Mouse (Mus musculus): ENCODE measurements at regions not wholly inside any gene's neighbourhood (a gene's known extent, or its start where the extent isn't known, plus 50 kb on each side); places are given as distances from the start of the nearest gene placed in this dataset.

- Histone ChIP-seq H3K9ac (ENCODE audit: low read length) (no peak overlapping the region), H3K9me3 (ENCODE audit: control insufficient read depth, low read length) (no peaks in the 10 kb centered on the region), H3K36me3 (ENCODE audit: control insufficient read depth, insufficient read depth, low read length) (no peaks in the 10 kb centered on the region), H3K4me2 (ENCODE audit: low read depth, low read length, severe bottlenecking) (no peak overlapping the region), H3K27me3 (ENCODE audit: control insufficient read depth, insufficient read depth, low read length) (no peaks in the 10 kb centered on the region), H3K27ac (ENCODE audit: low read depth, low read length) (no peak overlapping the region), H3K4me1 (replicated peaks; ENCODE audit: control insufficient read depth, insufficient read depth, low read length) (no peaks in the 10 kb centered on the region), H3K4me3 (ENCODE audit: low read depth, low read length) (no peak overlapping the region)
- ATAC-seq (replicated peaks; ENCODE audit: low FRiP score) (no peak), DNase-seq (ENCODE audit: low spot score) (no peak)
- WGBS: 74% methylated on average over 2 of the region's 2 CpGs
These were observed 416.6 kb downstream of the Adra2a start for GRCm38 (mm10) chr19:54460426-54461170.

DNA sequence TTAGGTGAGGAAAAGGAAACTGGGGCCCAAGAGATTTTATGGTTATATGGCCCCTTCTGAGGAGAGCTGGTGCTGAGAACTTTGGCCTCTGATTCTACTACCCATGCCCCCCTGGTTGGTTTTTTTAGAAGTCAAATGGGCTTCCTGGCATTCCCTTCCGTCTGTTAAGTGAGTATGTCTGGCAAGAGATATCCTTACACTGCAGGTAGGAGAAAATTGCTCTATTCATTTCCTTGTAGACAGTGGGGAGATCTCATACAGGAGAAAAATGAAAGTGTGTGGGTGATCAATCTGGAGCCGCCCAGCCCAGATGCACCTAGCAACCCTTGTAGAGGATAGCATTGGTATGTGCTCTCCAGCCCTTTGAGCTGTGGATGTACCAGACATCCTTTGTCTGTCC, 418.5 kb downstream of the Adra2a start:
- Histone ChIP-seq H3K4me2 (ENCODE audit: low read depth, low read length, severe bottlenecking) (no peak overlapping the region), H3K27me3 (ENCODE audit: control insufficient read depth, insufficient read depth, low read length) (no peaks in the 10 kb centered on the region), H3K9me3 (ENCODE audit: control insufficient read depth, low read length) (no peaks in the 10 kb centered on the region), H3K36me3 (ENCODE audit: control insufficient read depth, insufficient read depth, low read length) (no peaks in the 10 kb centered on the region), H3K9ac (ENCODE audit: low read length) (no peak overlapping the region), H3K27ac (ENCODE audit: low read depth, low read length) (no peak overlapping the region), H3K4me1 (replicated peaks; ENCODE audit: control insufficient read depth, insufficient read depth, low read length) (no peaks in the 10 kb centered on the region), H3K4me3 (ENCODE audit: low read depth, low read length) (no peak overlapping the region)
- WGBS: 94% methylated on average over 2 of the region's 2 CpGs
- DNase-seq (ENCODE audit: low spot score): no peak
- no peak for ATAC-seq (replicated peaks; ENCODE audit: low FRiP score)

DNA sequence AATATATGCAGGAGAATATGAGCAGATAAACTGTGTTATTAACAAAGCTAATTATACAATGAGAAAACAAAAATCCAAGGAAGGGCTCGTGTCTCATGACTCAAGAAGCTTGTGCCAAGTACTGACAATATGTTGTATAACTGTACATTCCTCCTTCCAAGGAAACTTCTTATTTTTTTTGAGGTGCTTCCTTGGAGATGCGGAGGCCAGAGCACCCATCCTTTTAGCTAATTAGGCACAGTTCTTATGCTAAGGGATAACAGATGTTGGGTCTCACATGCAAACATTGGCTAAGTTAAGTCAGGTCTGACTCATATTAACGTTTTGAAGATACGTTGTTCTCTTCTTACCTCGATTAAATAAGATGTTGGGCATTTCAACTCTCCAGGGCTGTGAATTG, 426.1 kb downstream of the Adra2a start:
- DNase-seq (ENCODE audit: low spot score): no peak
- 75% methylated on average over 5 of the region's 5 CpGs for WGBS
- no peak overlapping the region for H3K27ac ChIP-seq (ENCODE audit: low read depth, low read length)

DNA sequence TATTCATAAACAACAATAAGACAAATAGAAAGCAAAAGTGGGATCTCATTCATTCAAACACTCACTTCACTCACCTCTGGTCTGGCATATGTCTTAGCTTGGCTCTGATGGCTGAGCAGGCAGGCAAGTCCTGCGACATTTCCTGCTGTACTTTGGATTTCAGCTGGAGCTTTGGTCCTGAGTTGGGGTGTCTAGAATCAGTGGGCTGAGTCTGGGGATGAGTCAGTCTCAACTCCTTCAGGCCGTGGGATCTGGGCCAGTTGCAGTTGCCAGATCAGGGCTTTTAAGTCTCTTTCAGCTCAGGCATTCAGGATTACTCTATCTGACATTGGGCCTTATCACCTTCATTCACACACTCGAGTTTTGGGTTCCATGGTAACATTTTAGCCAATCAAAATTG, 454.1 kb downstream of the Adra2a start:
- Histone ChIP-seq H3K36me3 (ENCODE audit: control insufficient read depth, insufficient read depth, low read length) (no peaks in the 10 kb centered on the region), H3K27me3 (ENCODE audit: control insufficient read depth, insufficient read depth, low read length) (no peaks in the 10 kb centered on the region), H3K4me1 (replicated peaks; ENCODE audit: control insufficient read depth, insufficient read depth, low read length) (no peaks in the 10 kb centered on the region), H3K4me3 (ENCODE audit: low read depth, low read length) (no peak overlapping the region), H3K9me3 (ENCODE audit: control insufficient read depth, low read length) (no peaks in the 10 kb centered on the region), H3K27ac (ENCODE audit: low read depth, low read length) (no peak overlapping the region), H3K9ac (ENCODE audit: low read length) (no peak overlapping the region), H3K4me2 (ENCODE audit: low read depth, low read length, severe bottlenecking) (no peak overlapping the region)
- no peak for ATAC-seq (replicated peaks; ENCODE audit: low FRiP score)
- DNase-seq (ENCODE audit: low spot score): no peak
- WGBS: 70% methylated on average over 3 of the region's 3 CpGs

More for the DNA sequence above, 426.1 kb downstream of the Adra2a start:
- no peak overlapping the region for H3K4me3 ChIP-seq (ENCODE audit: low read depth, low read length)
- no peak overlapping the region for H3K9ac ChIP-seq (ENCODE audit: low read length)
- H3K9me3 ChIP-seq (ENCODE audit: control insufficient read depth, low read length): no peaks in the 10 kb centered on the region
- H3K4me2 ChIP-seq (ENCODE audit: low read depth, low read length, severe bottlenecking): no peak overlapping the region
- H3K4me1 ChIP-seq (replicated peaks; ENCODE audit: control insufficient read depth, insufficient read depth, low read length): no peaks in the 10 kb centered on the region
- no peaks in the 10 kb centered on the region for H3K36me3 ChIP-seq (ENCODE audit: control insufficient read depth, insufficient read depth, low read length)
- ATAC-seq (replicated peaks; ENCODE audit: low FRiP score): no peak
- H3K27me3 ChIP-seq (ENCODE audit: control insufficient read depth, insufficient read depth, low read length): no peaks in the 10 kb centered on the region

DNA sequence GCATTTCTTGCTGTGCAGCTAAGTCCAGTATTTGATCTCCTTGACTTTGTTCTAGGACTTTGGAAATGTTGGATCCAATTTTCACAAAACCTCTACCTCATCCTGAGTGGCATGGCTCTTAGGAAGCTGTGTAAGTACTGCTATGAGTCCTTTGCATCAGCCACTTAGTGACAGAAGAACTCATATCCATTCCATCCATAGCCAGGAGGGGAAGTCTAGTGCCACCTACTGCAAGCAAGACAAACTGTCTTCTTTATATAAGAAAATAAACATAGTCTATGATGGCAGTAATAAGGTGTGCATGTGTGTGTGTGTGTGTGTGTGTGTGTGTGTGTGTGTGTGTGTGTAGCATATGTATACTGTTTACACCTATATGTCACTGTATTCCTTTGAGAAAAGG, 489.9 kb downstream of the Adra2a start:
- Histone ChIP-seq H3K27ac (ENCODE audit: low read depth, low read length) (no peak overlapping the region), H3K4me3 (ENCODE audit: low read depth, low read length) (no peak overlapping the region), H3K36me3 (ENCODE audit: control insufficient read depth, insufficient read depth, low read length) (no peaks in the 10 kb centered on the region), H3K4me1 (replicated peaks; ENCODE audit: control insufficient read depth, insufficient read depth, low read length) (no peaks in the 10 kb centered on the region), H3K27me3 (ENCODE audit: control insufficient read depth, insufficient read depth, low read length) (no peaks in the 10 kb centered on the region), H3K9ac (ENCODE audit: low read length) (no peak overlapping the region), H3K9me3 (ENCODE audit: control insufficient read depth, low read length) (no peaks in the 10 kb centered on the region), H3K4me2 (ENCODE audit: low read depth, low read length, severe bottlenecking) (no peak overlapping the region)
- no peak for DNase-seq (ENCODE audit: low spot score)
- ATAC-seq (replicated peaks; ENCODE audit: low FRiP score): no peak

DNA sequence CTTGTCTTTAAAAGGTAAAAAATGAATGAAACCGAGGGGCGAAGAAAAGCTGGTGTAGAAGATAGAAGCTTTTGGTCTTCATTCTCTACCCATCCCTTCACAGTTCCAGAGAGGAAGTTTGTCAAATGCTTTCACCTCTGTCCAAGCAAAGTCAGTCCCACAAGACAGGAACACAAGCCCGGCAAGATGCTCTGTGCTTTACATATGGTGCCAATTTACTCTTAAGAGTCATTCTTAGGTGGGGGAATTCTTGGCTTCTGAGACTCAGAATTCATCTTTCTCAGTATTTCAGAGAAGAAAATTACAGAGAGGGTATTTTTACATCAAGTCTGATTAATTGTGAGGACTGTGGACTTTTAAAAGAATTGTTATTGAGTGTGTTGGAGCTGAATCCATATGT, 511.4 kb downstream of the Adra2a start:
- WGBS: 88% methylated on average over 3 of the region's 3 CpGs
- H3K27me3 ChIP-seq (ENCODE audit: control insufficient read depth, insufficient read depth, low read length): no peaks in the 10 kb centered on the region

DNA sequence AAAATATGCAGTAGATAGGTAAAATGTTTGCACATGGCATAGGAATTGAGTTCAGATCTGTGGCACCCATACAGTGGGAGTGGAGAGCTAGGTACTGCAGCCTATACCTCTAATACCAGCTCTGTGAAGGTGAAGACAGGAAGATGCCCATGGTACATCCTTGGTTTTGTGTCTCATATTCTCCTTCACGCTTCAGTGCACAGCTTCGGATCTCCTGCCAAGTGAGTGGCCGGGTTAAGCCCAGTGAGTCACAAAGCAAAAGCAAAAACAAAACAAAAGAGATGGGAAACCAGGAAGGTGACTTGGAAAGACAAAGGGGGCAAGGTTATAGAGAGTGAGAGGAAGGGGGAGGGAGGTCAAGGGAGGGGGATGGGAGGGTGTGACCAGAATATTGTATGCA, 514.0 kb downstream of the Adra2a start:
- Histone ChIP-seq H3K9me3 (ENCODE audit: control insufficient read depth, low read length) (no peaks in the 10 kb centered on the region), H3K4me3 (ENCODE audit: low read depth, low read length) (no peak overlapping the region), H3K9ac (ENCODE audit: low read length) (no peak overlapping the region), H3K27ac (ENCODE audit: low read depth, low read length) (no peak overlapping the region), H3K36me3 (ENCODE audit: control insufficient read depth, insufficient read depth, low read length) (no peaks in the 10 kb centered on the region), H3K4me2 (ENCODE audit: low read depth, low read length, severe bottlenecking) (no peak overlapping the region), H3K27me3 (ENCODE audit: control insufficient read depth, insufficient read depth, low read length) (no peaks in the 10 kb centered on the region), H3K4me1 (replicated peaks; ENCODE audit: control insufficient read depth, insufficient read depth, low read length) (no peaks in the 10 kb centered on the region)
- ATAC-seq (replicated peaks; ENCODE audit: low FRiP score) (no peak), DNase-seq (ENCODE audit: low spot score) (no peak)
- WGBS: 49% methylated on average over 3 of the region's 3 CpGs

More for the DNA sequence above, 511.4 kb downstream of the Adra2a start:
- Histone ChIP-seq H3K9ac (ENCODE audit: low read length) (no peak overlapping the region), H3K27ac (ENCODE audit: low read depth, low read length) (no peak overlapping the region), H3K36me3 (ENCODE audit: control insufficient read depth, insufficient read depth, low read length) (no peaks in the 10 kb centered on the region), H3K4me1 (replicated peaks; ENCODE audit: control insufficient read depth, insufficient read depth, low read length) (no peaks in the 10 kb centered on the region), H3K9me3 (ENCODE audit: control insufficient read depth, low read length) (no peaks in the 10 kb centered on the region), H3K4me3 (ENCODE audit: low read depth, low read length) (no peak overlapping the region), H3K4me2 (ENCODE audit: low read depth, low read length, severe bottlenecking) (no peak overlapping the region)
- DNase-seq (ENCODE audit: low spot score) (no peak), ATAC-seq (replicated peaks; ENCODE audit: low FRiP score) (no peak)

DNA sequence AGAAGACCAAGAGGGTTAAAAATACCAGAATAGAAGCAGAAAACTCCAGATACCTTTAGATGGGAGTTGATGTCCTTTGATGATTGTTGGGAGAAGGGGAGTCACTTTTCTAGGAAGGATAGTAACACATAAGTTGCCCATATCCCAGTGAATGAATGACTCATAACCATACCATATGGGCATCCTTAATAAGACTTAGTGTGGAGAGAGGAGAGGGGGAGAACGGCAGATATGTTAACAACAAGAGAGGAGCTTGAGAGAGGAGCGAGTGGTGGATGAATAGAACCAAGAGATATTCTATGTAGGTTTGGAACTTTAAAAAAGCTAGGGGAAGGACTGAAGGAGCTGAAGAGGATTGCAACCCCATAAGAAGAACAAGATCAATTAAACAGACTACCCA, 539.6 kb downstream of the Adra2a start:
- H3K9me3 ChIP-seq (ENCODE audit: control insufficient read depth, low read length): no peaks in the 10 kb centered on the region
- H3K36me3 ChIP-seq (ENCODE audit: control insufficient read depth, insufficient read depth, low read length): no peaks in the 10 kb centered on the region
- no peak overlapping the region for H3K4me3 ChIP-seq (ENCODE audit: low read depth, low read length)
- ATAC-seq (replicated peaks; ENCODE audit: low FRiP score): no peak
- no peak overlapping the region for H3K4me2 ChIP-seq (ENCODE audit: low read depth, low read length, severe bottlenecking)
- H3K27me3 ChIP-seq (ENCODE audit: control insufficient read depth, insufficient read depth, low read length): no peaks in the 10 kb centered on the region
- H3K9ac ChIP-seq (ENCODE audit: low read length): no peak overlapping the region
- H3K4me1 ChIP-seq (replicated peaks; ENCODE audit: control insufficient read depth, insufficient read depth, low read length): no peaks in the 10 kb centered on the region
- no peak for DNase-seq (ENCODE audit: low spot score)
- H3K27ac ChIP-seq (ENCODE audit: low read depth, low read length): no peak overlapping the region
- 93% methylated on average over 2 of the region's 2 CpGs for WGBS

GRCm38 (mm10) chr19:54584687-54585237, 540.8 kb downstream of the Adra2a start:
- no peak for ATAC-seq (replicated peaks; ENCODE audit: low FRiP score)
- Histone ChIP-seq H3K36me3 (ENCODE audit: control insufficient read depth, insufficient read depth, low read length) (no peaks in the 10 kb centered on the region), H3K9me3 (ENCODE audit: control insufficient read depth, low read length) (no peaks in the 10 kb centered on the region), H3K4me2 (ENCODE audit: low read depth, low read length, severe bottlenecking) (no peak overlapping the region), H3K4me3 (ENCODE audit: low read depth, low read length) (no peak overlapping the region), H3K9ac (ENCODE audit: low read length) (no peak overlapping the region), H3K4me1 (replicated peaks; ENCODE audit: control insufficient read depth, insufficient read depth, low read length) (no peaks in the 10 kb centered on the region), H3K27me3 (ENCODE audit: control insufficient read depth, insufficient read depth, low read length) (no peaks in the 10 kb centered on the region), H3K27ac (ENCODE audit: low read depth, low read length) (no peak overlapping the region)
- 70% methylated on average over 3 of the region's 3 CpGs for WGBS
- DNase-seq (ENCODE audit: low spot score): no peak

All from forebrain, embryonic 11.5 days (tissue).